Mouse (Mus musculus) intestine, postnatal 0 days (tissue): ENCODE measurements around the gene Sult1e1. TPM values are rescaled to one million over a fixed set of nuclear protein-coding genes. Genes with fewer than 3 reads are reported as not detected.
A peak's percentile ranks its signal among the peaks of the same experiment; 100 is the strongest.

Experiments
- ATAC-seq: fragments of 200-750 bp; cut with Nextera tagmentation; 2 replicates; pipeline ENCODE4 v1.8.0; 2017; ENCODE audit warnings: mild to moderate bottlenecking, moderate TSS enrichment, moderate library complexity
- H3K27ac ChIP-seq: fragments of 300-500 bp; sonication (generic); 2 replicates; pipeline ENCODE4 v1.5.1; 2014; ENCODE audit warnings: mild to moderate bottlenecking, low read depth, low read length, moderate library complexity
- H3K27me3 ChIP-seq: fragments of 300-500 bp; sonication (generic); replicated peaks from 2 replicates; pipeline ENCODE4 v1.6.1; 2014; ENCODE audit warnings: low read length, mixed read lengths; ENCODE audit not compliant: control insufficient read depth, insufficient read depth
- H3K36me3 ChIP-seq: fragments of 300-500 bp; sonication (generic); 2 replicates; pipeline ENCODE4 v1.6.1; 2014; ENCODE audit warnings: mild to moderate bottlenecking, moderate library complexity; ENCODE audit not compliant: control insufficient read depth, insufficient read depth
- H3K4me1 ChIP-seq: fragments of 300-500 bp; sonication (generic); replicated peaks from 2 replicates; pipeline ENCODE4 v1.6.1; 2014; ENCODE audit warnings: antibody characterized with exemption, low read length, mixed read lengths; ENCODE audit not compliant: control insufficient read depth, insufficient read depth
- H3K4me2 ChIP-seq: fragments of 300-500 bp; sonication (generic); replicated peaks from 2 replicates; pipeline ENCODE4 v1.6.1; 2014; ENCODE audit warnings: low read depth, mild to moderate bottlenecking, moderate library complexity
- H3K4me3 ChIP-seq: fragments of 300-500 bp; sonication (generic); 2 replicates; pipeline ENCODE4 v1.5.1; 2014; ENCODE audit warnings: low read depth, low read length
- H3K9ac ChIP-seq: fragments of 300-500 bp; sonication (generic); 2 replicates; pipeline ENCODE4 v1.6.1; 2014; ENCODE audit warnings: mild to moderate bottlenecking, low read depth, low read length
- H3K9me3 ChIP-seq: fragments of 300-500 bp; sonication (generic); 2 replicates; pipeline ENCODE4 v1.6.1; 2016; ENCODE audit warnings: mixed run types; ENCODE audit not compliant: control insufficient read depth
- CTCF ChIP-seq: sonication (generic); IDR thresholded peaks from 2 replicates; pipeline ENCODE4 v1.5.1; 2016; ENCODE audit warnings: low read depth, mild to moderate bottlenecking, control low read depth, antibody characterized with exemption, moderate library complexity
- WGBS: fragments of 180-500 bp; shearing (Covaris S2); extraction: QIAGEN DNeasy Blood & Tissue Kit; methylation state at CpG from one replicate; pipeline ENCODE4 v1.1.7; 2014; 5-methylcytosine and 5-hydroxymethylcytosine counted together
- polyA plus RNA-seq: library from polyadenylated mRNA; unstranded; fragments of >200 nt; fragmentation: Nextera tagmentation; extraction: Ambion mirVana; gene quantifications from 2 replicates; pipeline ENCODE4 v1.2.1, GENCODE M21; 2015

The Sult1e1 gene
- polyA plus RNA-seq, 1 experiment from 2014 or later, result not detected

DNA sequence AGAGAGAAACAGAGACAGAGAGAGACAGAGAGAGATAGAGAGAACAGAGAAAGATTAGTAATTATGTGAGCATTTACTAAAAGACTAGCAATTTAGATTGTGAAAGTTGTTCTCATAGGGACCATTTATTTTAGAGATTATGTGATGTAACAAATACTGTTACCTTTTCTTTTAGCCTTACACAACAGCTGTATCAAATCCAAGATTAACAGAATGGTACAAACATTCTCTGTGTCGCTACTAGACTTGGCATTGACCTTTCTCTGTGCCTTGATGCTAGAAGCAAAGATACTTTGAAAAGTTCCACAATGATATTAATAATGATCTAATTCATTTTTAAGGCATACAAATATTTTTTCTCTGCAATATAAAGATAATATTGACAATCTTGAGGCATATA, 11.0 kb downstream of the Sult1e1 start:
- Histone ChIP-seq H3K9ac (no peak overlapping the region), H3K9me3 (no peaks in the 10 kb centered on the region), H3K4me3 (no peak overlapping the region), H3K27me3 (no peaks in the 10 kb centered on the region), H3K27ac (no peak overlapping the region), H3K36me3 (no peaks in the 10 kb centered on the region), H3K4me2 (no peak overlapping the region), H3K4me1 (no peaks in the 10 kb centered on the region)
- ATAC-seq, result no peak
- TF ChIP-seq CTCF, result no peak
- WGBS, result 86% methylated on average over 1 of the region's 1 CpGs

DNA sequence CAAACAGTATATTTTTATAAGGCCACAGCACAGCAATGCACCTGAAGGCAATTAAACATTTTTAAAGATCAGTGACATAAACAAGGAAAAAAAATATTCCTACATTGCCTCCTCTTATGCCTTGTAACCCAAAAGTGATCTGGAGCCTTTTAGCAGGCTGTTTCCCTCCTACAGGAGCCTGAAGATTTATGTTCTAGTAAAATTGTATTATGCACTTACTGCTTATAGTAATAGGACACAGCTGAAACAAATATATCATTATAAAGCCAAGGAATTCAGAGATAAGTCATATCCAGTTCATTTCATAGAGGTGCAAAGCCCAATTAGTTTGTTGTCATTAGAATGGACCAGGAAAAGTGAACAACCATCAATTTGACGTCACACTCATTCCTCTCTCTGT, 17.2 kb downstream of the Sult1e1 start:
- no peak overlapping the region for H3K9ac ChIP-seq
- TF ChIP-seq CTCF, result no peak
- no peak overlapping the region for H3K4me2 ChIP-seq
- H3K27me3 ChIP-seq, result no peaks in the 10 kb centered on the region
- H3K9me3 ChIP-seq, result no peaks in the 10 kb centered on the region
- H3K36me3 ChIP-seq, result no peaks in the 10 kb centered on the region
- H3K4me1 ChIP-seq, result no peaks in the 10 kb centered on the region
- H3K4me3 ChIP-seq, result no peak overlapping the region
- 57% methylated on average over 1 of the region's 1 CpGs for WGBS
- H3K27ac ChIP-seq, result no peak overlapping the region
- no peak for ATAC-seq

DNA sequence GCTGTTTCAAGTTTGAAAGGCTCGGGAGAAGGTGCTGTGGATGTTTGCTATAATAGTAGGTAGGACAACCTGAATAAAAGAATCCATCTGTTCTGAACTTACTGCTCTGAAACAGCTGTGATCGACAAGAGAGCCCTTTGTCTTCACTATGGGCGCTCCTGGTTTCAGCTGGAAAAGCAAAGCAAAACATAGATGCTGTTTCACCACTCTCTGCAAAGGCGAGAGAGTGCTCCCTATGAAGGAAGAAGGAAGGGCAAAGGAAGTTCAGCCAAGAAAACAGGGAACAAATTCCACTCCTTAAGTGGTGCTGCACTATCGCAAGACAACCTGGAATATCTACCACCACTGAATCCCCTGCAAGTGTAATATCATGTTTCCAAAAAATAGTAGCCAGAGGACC, 17.9 kb downstream of the Sult1e1 start:
- no peaks in the 10 kb centered on the region for H3K36me3 ChIP-seq
- no peaks in the 10 kb centered on the region for H3K4me1 ChIP-seq
- WGBS, result 46% methylated on average over 5 of the region's 5 CpGs
- no peak overlapping the region for H3K4me3 ChIP-seq
- H3K9ac ChIP-seq, result no peak overlapping the region
- H3K27me3 ChIP-seq, result no peaks in the 10 kb centered on the region
- H3K4me2 ChIP-seq, result no peak overlapping the region
- TF ChIP-seq CTCF, result no peak
- H3K9me3 ChIP-seq, result no peaks in the 10 kb centered on the region
- no peak overlapping the region for H3K27ac ChIP-seq
- ATAC-seq, result no peak

DNA sequence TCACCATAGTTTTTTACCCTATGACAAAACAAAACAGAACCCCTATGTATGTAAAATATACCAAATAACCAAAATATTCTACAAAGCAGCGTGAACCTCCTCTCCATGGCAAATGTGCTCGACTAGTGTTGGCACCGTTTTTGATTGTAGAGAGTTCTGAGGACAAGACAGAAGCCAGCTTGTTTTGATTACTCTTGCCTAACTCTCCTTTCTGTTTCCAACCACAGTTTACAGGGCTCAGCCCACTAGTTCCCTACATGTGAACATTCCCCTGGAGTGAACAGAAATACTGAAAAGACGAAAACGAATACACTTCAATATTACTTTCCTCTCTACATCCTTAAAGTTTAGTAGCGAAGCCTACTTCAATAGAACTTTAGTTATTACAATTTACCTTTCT, 18.6 kb downstream of the Sult1e1 start:
- TF ChIP-seq CTCF, result no peak
- H3K4me3 ChIP-seq, result no peak overlapping the region
- no peak overlapping the region for H3K9ac ChIP-seq
- no peak overlapping the region for H3K4me2 ChIP-seq
- no peaks in the 10 kb centered on the region for H3K36me3 ChIP-seq
- H3K27me3 ChIP-seq, result no peaks in the 10 kb centered on the region
- H3K4me1 ChIP-seq, result no peaks in the 10 kb centered on the region
- no peak overlapping the region for H3K27ac ChIP-seq
- no peak for ATAC-seq
- 83% methylated on average over 6 of the region's 6 CpGs for WGBS
- H3K9me3 ChIP-seq, result no peaks in the 10 kb centered on the region

DNA sequence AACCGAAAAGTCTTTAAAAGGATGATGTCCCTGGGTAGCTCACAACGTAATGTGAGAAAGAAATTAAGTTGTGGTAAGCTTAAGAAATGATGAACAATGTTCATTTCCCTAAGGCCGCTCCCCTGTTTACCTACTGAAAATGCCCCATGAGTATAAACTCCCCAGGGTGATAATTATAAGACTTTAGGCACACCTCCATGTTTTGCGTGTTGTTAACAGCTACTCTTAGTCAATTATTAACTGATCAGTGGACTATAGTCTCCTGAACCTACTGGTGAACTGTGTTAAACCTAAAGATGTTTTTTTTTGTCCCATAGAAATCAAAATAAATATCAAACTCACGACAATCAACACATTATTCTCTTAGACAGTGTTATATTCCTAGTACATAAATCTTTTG, 22.5 kb downstream of the Sult1e1 start, which contains the start of gene Sult1d1:
Gene Sult1d1 (minus strand): TSS at position 183 of the 400 bp plus-strand sequence.
- Histone ChIP-seq H3K9ac (no peak within 1 kb of the TSS), H3K27ac (no peak within 1 kb of the TSS), H3K36me3 (no peaks in the 10 kb centered on the region), H3K9me3 (no peaks in the 10 kb centered on the region), H3K4me3 (peak within 1 kb of the TSS; percentile 26), H3K27me3 (no peaks in the 10 kb centered on the region), H3K4me2 (peak within 1 kb of the TSS; percentile 55), H3K4me1 (no peaks in the 10 kb centered on the region)
- peak; percentile 95 for ATAC-seq
- TF ChIP-seq CTCF, result no peak
- 36% methylated on average over 5 of the region's 5 CpGs for WGBS

DNA sequence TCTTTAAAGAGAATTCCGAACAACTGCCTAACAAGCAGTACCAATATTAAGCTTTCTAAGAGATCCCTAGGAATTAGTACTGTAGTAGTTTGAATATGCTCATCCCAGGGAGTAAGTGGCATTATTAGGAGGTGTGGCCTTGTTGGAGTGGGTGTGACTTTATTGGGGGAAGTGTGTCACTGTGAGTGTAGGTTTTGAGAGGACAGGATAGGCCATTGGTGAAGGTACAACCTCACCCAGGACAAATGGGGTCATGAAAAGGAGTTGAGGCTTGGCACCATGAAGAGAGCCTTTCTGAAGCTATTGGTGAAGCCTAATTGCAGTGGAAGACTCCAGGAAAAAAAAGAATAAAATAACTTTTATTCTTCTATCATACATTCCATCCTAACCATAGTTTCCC, 24.1 kb downstream of the Sult1e1 start:
- H3K27me3 ChIP-seq, result no peaks in the 10 kb centered on the region
- no peaks in the 10 kb centered on the region for H3K36me3 ChIP-seq
- ATAC-seq, result no peak
- H3K4me3 ChIP-seq, result peak overlapping the region; percentile 16; the same call in 1 of the 2 replicates
- no peaks in the 10 kb centered on the region for H3K9me3 ChIP-seq
- no peak overlapping the region for H3K9ac ChIP-seq
- WGBS, result 78% methylated on average over 1 of the region's 1 CpGs
- no peak overlapping the region for H3K27ac ChIP-seq
- no peaks in the 10 kb centered on the region for H3K4me1 ChIP-seq
- no peak for TF ChIP-seq CTCF
- H3K4me2 ChIP-seq, result peak overlapping the region; percentile 55

DNA sequence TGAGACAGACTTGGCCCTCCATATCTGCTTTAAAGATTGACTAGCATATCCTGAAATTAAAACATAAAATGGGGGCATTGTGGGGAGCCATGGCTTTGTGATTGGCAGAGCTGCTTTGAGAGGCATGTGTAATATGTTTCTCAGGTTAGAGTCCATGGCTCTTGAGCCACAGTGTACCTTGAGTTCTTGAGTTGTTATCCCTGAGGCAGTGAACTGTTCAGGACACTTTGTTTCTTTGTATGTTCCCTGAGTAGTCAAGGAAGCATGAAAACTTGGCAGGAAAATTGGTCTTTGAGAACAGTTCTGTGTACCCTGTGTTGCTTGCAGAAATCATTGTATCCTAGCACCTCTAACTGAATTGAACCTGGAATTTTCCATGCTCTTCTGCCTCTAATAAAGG, 28.4 kb downstream of the Sult1e1 start:
- H3K36me3 ChIP-seq, result no peaks in the 10 kb centered on the region
- no peaks in the 10 kb centered on the region for H3K27me3 ChIP-seq
- peak; percentile 98 for ATAC-seq
- H3K4me1 ChIP-seq, result no peaks in the 10 kb centered on the region
- H3K9ac ChIP-seq, result no peak overlapping the region
- TF ChIP-seq CTCF, result no peak
- no peaks in the 10 kb centered on the region for H3K9me3 ChIP-seq
- no peak overlapping the region for H3K4me2 ChIP-seq
- H3K27ac ChIP-seq, result peak overlapping the region; percentile 67
- H3K4me3 ChIP-seq, result no peak overlapping the region
